Mouse (Mus musculus) midbrain, embryonic 10.5 days (tissue): ENCODE results near the gene Rps24. TPM values are rescaled to one million over a fixed set of nuclear protein-coding genes. Genes with fewer than 3 reads are reported as not detected.

ENCODE experiments used
- DNase-seq: peaks from one replicate; pipeline ENCODE4 v3.0.0-alpha.2; 2017; ENCODE audit warnings: low spot score
- H3K27ac ChIP-seq: fragments of 300-500 bp; sonication (generic); replicated peaks from 2 replicates; pipeline ENCODE4 v1.5.1; 2016; ENCODE audit warnings: mild to moderate bottlenecking
- H3K27me3 ChIP-seq: fragments of 300-500 bp; sonication (generic); 2 replicates; pipeline ENCODE4 v1.6.1; 2016; ENCODE audit warnings: low read depth, mild to moderate bottlenecking; ENCODE audit not compliant: poor library complexity, severe bottlenecking
- H3K36me3 ChIP-seq: fragments of 300-500 bp; sonication (generic); 2 replicates; pipeline ENCODE4 v1.6.1; 2016; ENCODE audit warnings: mild to moderate bottlenecking, moderate library complexity
- H3K4me1 ChIP-seq: fragments of 300-500 bp; sonication (generic); 2 replicates; pipeline ENCODE4 v1.6.1; 2016
- H3K4me3 ChIP-seq: fragments of 300-500 bp; sonication (generic); 2 replicates; pipeline ENCODE4 v1.5.1; 2016; ENCODE audit warnings: mild to moderate bottlenecking, moderate library complexity
- H3K9me3 ChIP-seq: fragments of 300-500 bp; sonication (generic); replicated peaks from 2 replicates; pipeline ENCODE4 v1.6.1; 2016; ENCODE audit warnings: mild to moderate bottlenecking
- WGBS: fragments of 180-500 bp; shearing (Covaris S2); methylation state at CpG from one replicate; pipeline ENCODE4 v1.1.7; 2016; 5-methylcytosine and 5-hydroxymethylcytosine counted together
- polyA plus RNA-seq: library from polyadenylated mRNA; unstranded; fragments of >200 nt; fragmentation: Nextera tagmentation; extraction: Ambion mirVana; gene quantifications from 2 replicates; pipeline ENCODE4 v1.2.1, GENCODE M21; 2016

The Rps24 gene
- polyA plus RNA-seq, 1 experiment from 2014 or later, result 1,078 TPM

DNA sequence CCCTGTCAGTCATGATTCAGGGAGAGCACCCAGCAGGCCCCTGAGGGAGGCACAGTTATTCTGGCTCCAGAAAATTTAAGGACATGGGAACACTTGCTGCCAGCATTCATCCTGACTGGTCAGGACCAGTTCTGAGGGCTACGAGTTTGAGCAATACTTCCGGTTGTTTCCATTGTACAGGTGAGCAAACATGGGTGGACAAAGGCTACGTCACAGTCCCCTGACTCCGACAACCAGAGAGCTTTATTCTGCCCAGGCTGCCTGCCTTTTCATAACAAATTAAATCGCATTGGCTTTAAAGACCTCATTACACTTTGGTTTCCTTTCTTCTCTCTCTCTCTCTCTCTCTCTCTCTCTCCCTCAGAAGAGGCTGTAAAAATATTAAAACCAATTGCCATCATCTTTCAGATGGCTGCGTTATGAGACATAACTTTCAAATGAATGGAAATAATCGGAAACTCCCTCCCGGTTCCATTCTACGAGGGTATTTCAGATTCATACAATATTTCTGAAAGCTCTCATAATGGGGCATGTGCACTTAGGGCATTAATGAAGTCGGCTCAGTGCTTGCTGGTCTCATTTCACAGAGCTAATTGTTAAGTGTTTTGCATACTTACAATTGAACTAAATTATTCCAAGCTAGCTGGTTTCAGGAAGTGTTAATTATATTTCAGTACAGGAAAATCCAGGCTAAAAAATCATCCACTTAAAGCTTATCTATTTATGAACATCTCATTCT is 38.9 kb downstream of the Rps24 start:
- Histone ChIP-seq H3K4me3 (no peak overlapping the region), H3K4me1 (peaks cover 35% of the 10 kb centered on the region), H3K27me3 (0 out of 2 replicates have a peak, but pooled peaks cover 6% of the 10 kb centered on the region), H3K36me3 (no peaks in the 10 kb centered on the region), H3K9me3 (no peaks in the 10 kb centered on the region), H3K27ac (no peak overlapping the region; the same call in 1 of the 2 replicates)
- DNase-seq, result no peak
- WGBS, result 75% methylated on average over 10 of the region's 10 CpGs

DNA sequence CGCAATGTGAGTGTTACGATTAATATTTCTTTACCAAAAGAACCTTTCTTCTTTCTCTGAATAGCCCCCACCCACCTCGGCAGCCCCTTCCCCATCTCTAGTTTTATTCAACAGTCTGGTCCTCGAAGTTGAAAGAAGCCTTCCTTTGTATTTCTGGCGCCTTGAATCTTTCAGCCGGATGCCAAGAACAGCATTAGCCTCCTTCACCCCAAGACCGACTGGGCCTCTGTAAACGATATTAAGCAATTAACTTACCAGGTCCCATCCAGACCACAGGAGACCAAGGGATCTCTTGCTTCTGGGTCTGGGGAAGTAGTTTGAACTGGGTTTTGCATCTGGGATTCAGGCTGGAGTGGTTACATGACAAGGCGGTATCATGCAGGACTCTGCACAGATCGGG is 39.5 kb downstream of the Rps24 start:
- no peak for DNase-seq
- Histone ChIP-seq H3K36me3 (no peaks in the 10 kb centered on the region), H3K27me3 (0 out of 2 replicates have a peak, but pooled peaks cover 6% of the 10 kb centered on the region), H3K4me3 (no peak overlapping the region), H3K9me3 (no peaks in the 10 kb centered on the region), H3K4me1 (peaks cover 36% of the 10 kb centered on the region), H3K27ac (0 out of 2 replicates have a peak overlapping the region, but pooled peaks have one; percentile 0)
- WGBS, result 74% methylated on average over 10 of the region's 10 CpGs

DNA sequence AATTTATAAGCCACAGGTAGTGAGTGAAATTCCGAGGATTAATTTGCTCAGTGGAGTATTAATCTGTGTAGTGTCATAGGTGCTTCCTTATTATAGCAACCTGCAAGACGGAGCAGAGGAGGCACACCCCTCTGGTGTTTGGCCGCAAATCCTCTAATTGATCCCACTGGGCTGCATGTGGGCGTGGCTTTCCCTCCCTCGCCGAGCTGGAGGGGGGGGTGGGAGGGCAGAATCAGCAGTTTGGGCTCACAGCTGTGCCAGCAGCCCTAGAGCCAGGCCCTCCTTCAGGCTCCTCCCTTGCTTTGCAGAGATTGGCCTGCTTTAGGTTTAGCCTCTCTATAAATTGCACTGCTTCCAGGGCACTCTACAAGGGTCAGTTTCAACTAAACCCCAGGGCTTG is 43.3 kb downstream of the Rps24 start:
- Histone ChIP-seq H3K4me1 (peaks cover 65% of the 10 kb centered on the region), H3K27me3 (0 out of 2 replicates have a peak, but pooled peaks cover 6% of the 10 kb centered on the region), H3K9me3 (no peaks in the 10 kb centered on the region), H3K36me3 (no peaks in the 10 kb centered on the region), H3K27ac (peak overlapping the region; percentile 33; the same call in 1 of the 2 replicates), H3K4me3 (0 out of 2 replicates have a peak overlapping the region, but pooled peaks have one; percentile 4)
- WGBS, result 3% methylated on average over 6 of the region's 6 CpGs
- peak; percentile 59 for DNase-seq

DNA sequence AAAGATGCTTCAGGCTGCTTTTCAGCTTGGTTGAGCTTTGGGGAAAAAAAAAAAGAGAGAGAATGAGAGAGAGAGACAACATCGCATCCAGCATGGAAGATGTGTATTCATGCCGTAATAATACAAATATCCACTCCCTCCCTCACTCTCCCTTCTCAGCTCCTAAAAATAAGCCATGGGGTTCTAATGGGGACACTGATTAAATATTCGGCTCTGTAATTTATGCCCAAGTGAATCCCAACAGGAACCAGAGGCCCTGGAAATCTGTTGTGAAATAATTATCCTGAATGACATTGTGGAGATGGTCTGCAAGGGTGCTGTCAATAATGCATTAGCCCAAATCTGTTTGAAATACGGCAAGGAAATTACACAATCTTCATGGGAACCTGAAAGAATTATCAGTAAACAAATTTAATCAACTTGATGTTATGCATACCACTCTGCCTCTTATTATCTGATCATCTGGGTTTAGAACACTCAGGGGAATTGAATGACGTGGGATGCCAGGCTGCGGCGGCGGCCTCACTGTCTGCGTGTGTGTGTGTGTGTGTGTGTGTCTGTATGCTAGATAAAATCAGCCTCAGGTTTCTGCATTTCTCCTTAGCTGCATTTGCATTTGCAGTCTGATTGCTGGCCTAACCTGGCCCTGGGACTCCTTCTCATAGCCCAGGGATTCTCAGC is 48.1 kb downstream of the Rps24 start:
- no peaks in the 10 kb centered on the region for H3K36me3 ChIP-seq
- H3K4me3 ChIP-seq, result no peak overlapping the region
- H3K27me3 ChIP-seq, result no peaks in the 10 kb centered on the region
- 91% methylated on average over 9 of the region's 9 CpGs for WGBS
- no peaks in the 10 kb centered on the region; the same call in 1 of the 2 replicates for H3K9me3 ChIP-seq
- H3K27ac ChIP-seq, result no peak overlapping the region
- no peak for DNase-seq
- H3K4me1 ChIP-seq, result peaks cover 50% of the 10 kb centered on the region

DNA sequence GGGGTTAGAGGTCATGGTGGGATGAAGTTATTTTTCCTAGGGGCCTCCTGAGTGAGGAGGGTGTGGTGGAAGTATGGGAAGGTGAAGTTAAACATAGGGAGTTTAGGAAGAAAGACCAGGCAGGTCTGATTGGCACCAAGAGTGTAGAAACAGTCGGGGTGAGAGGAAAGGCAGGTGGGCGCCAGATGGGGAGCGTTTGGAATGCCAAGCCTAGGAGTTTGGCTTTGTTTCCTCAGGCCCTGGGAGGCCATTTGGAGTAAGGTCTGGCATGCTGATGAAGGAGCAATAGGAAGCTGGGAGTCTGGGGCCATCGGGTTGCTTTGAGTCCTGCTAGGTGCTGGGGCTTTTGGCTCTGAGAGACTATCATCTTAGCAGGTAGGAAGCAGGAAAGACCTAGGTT is 56.0 kb downstream of the Rps24 start:
- H3K27ac ChIP-seq, result no peak overlapping the region; the same call in 1 of the 2 replicates
- WGBS, result 76% methylated on average over 4 of the region's 4 CpGs
- DNase-seq, result no peak

DNA sequence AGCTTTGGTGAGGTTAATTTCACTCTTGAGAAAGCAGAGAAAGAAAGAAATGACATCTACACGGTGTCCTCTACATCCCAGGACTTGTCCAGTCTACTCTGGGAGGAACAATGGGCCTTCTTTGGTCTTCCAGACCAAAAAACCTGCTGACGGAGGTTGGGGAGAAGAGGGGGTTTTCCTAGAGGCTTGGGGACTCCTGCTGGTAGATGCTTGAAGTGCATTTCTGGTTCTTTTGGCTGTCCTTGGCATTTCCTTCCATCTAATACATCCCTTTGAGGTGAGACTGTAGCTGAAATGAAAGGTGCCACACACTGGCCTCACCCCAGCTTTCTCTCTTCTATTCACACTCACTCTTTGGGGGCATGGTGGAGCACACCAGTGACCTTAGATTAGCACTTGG is 57.1 kb downstream of the Rps24 start:
- no peaks in the 10 kb centered on the region for H3K36me3 ChIP-seq
- 33% methylated on average over 2 of the region's 2 CpGs for WGBS
- H3K9me3 ChIP-seq, result peaks cover 9% of the 10 kb centered on the region; the same call in 1 of the 2 replicates
- no peak overlapping the region for H3K4me3 ChIP-seq
- H3K27me3 ChIP-seq, result no peaks in the 10 kb centered on the region
- no peak for DNase-seq
- H3K27ac ChIP-seq, result no peak overlapping the region
- no peaks in the 10 kb centered on the region; the same call in 1 of the 2 replicates for H3K4me1 ChIP-seq

More for the DNA sequence above, 56.0 kb downstream of the Rps24 start:
- Histone ChIP-seq H3K4me1 (no peaks in the 10 kb centered on the region; the same call in 1 of the 2 replicates), H3K27me3 (no peaks in the 10 kb centered on the region), H3K4me3 (no peak overlapping the region), H3K9me3 (peaks cover 9% of the 10 kb centered on the region; the same call in 1 of the 2 replicates), H3K36me3 (no peaks in the 10 kb centered on the region)

Other genes with a start within 250 kb of the Rps24 start
- 11.3 and 11.7 TPM in 2 replicates for gene Dlg5, start 241.2 kb upstream of the Rps24 start, polyA plus RNA-seq
- not detected in 2 replicates for gene E330034G19Rik, start 193.9 kb upstream of the Rps24 start, polyA plus RNA-seq
- 18.3 and 21.0 TPM in 2 replicates for gene Polr3a, start 67 bp upstream of the Rps24 start, polyA plus RNA-seq